Mouse (Mus musculus) testis, postnatal 14 days (tissue): ENCODE measurements at regions not wholly inside any gene's neighbourhood (a gene's known extent, or its start where the extent isn't known, plus 50 kb on each side); places are given as distances from the start of the nearest gene placed in this dataset.
"Not testable (repeated sequence)": the region's sequence is repeated elsewhere in the genome, so short reads cannot be mapped to it uniquely, and the experiment has no call there.

ENCODE experiments used
- DNase-seq: peaks from one replicate; pipeline ENCODE4 v3.0.0; 2021; ENCODE audit warnings: low spot score

GRCm38 (mm10) chr13:75483157-75483915, 223.2 kb upstream of the Ell2 start:
- not testable (repeated sequence) for DNase-seq

DNA sequence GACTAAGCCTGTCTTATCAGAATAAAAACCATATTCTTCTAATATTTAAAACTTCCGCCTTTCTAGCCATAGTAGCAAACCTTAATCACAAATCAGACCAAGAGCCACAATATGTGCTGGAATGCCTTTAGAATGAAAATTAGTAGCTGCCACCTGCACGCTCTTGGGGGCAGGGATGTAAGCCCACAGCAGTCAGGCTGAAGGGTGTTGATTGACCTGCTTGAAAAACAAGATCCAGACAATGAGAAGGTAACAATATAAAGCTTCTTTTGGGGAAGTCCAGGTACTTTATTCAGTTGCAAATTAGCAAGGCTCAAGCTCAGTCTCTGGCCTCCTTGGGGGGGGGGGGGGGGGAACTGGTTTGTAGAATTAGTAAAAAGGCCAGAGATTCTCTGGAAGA, 222.3 kb upstream of the Ell2 start:
- not testable (repeated sequence) for DNase-seq

GRCm38 (mm10) chr13:75501530-75501929, 205.0 kb upstream of the Ell2 start:
- no peak for DNase-seq

- DNase-seq = no peak
Observed at GRCm38 (mm10) chr13:75503394-75503793, 203.2 kb upstream of the Ell2 start.

GRCm38 (mm10) chr13:75514315-75515020, 192.1 kb upstream of the Ell2 start:
- no peak for DNase-seq

- DNase-seq = no peak
Observed at GRCm38 (mm10) chr13:75523293-75524278, 183.0 kb upstream of the Ell2 start.

DNA sequence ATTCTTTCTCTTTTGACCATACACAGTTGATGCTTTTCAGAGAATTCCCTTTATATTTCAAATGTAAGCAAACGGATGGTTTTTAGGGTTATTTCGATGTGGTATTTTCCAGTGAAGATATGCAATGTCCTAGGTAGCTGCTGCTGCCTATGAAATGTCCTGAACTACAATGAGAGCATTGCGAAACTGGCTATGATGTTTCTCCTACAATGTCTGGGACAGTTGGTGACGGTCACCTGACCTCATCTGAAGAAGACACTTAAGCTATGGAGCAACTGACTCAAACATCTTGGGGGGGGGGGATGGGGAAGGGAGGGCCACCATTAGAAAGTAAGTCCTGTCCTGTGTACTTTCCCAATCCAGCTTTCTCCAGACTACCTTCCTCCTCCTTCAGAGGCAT, 182.1 kb upstream of the Ell2 start:
- no peak for DNase-seq

DNA sequence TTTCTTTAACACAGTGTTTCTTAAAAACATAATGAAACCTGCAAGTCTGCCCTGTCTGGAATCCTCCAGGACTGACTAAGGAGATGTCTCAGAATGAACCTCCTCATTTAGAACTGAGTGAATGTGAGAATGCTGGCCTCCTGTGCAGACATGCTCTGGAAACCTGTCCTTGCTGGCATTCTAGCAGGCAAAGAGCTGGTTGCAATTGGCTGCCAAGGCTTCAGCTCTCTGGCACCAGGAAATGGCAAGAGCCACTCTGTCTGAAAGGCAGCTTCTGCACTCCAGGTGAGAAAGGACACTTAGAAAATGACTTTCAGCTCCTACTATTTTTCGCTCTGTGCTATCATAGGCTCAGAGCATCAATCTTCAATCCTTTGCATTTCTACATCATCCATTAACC, 175.0 kb upstream of the Ell2 start:
- DNase-seq = no peak

DNA sequence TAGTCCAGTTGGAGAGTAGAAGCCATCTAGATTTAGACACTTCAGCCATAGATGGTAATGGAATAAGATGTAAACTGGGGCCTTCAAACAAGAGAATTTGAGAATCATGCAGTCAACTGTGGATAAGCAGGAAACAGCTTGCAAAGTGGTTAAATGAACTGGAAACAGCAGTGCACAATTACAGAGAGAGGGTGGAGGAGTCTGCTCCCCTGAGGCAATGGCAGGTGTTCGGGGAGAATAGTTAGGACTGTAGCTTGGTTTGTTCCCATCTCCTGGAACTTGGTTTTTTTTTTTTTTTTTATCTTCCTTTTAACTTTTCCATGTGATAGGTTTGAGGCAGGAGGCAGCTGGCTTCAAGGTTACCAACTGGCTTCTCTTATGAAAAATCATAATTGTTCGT, 165.1 kb upstream of the Ell2 start:
- no peak for DNase-seq

- DNase-seq = peak; percentile 42
Observed at GRCm38 (mm10) chr13:75542253-75542945, 164.2 kb upstream of the Ell2 start.

DNA sequence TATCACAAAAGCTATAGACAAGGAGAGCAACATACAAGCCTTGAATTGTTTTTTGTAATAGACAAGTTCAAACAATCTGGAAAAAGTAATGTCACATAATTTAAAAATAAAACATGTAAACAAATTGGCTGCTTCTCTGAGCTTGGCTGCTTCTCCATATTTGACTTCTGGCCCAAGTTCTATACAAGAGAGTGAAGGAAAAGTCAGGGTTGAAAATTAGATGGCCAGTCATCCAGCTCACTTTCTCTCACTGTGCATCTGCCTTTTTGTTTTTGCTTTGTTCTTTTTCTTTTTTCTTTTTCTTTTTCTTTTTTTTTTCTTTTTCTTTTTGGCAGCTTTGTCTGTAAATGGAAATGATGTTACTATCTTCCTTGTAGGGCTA, 163.6 kb upstream of the Ell2 start:
- no peak for DNase-seq

DNA sequence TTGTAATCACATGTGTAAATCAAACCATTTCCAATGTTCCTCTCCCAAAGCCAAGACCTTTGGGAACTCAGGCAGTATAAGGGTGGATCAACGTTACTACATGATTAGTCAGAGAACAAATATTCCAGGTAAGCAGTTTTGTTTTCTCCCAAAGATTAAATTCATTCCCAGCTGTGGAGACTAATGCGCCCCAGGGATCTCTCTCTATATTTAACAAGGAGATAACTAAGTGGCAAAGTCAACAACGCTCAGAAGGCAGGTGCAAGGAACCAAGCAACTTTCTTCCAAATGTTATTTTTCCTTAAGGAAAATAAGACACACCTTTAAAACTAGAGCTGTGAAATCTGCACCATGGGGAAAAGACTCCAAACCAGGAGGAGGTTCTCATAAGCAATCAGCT, 163.0 kb upstream of the Ell2 start:
- DNase-seq = no peak

DNA sequence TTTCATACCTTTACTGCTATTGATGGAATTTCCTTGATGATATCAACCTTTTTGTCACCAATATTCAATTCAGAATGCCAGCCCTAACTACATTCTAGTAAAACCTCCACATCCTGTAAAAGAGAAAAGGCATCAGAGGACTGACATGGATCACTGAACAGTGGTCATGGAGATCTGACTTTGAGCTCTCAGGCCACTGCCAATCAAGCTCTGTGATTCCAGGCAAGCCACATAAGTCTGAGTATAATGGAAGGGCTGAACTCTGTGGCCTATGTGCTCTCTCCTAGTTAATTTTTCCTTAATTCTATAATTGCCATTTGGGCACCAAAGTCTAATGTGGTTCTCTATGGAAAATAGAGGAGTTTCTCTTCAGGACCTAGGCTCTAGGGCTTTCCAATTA, 161.8 kb upstream of the Ell2 start:
- no peak for DNase-seq

- DNase-seq = no peak
Observed at GRCm38 (mm10) chr13:75547791-75548190, 158.8 kb upstream of the Ell2 start.

- no peak for DNase-seq
Observed at GRCm38 (mm10) chr13:75578971-75579370, 127.6 kb upstream of the Ell2 start.

GRCm38 (mm10) chr13:75590836-75591235, 115.7 kb upstream of the Ell2 start:
- DNase-seq = no peak

DNA sequence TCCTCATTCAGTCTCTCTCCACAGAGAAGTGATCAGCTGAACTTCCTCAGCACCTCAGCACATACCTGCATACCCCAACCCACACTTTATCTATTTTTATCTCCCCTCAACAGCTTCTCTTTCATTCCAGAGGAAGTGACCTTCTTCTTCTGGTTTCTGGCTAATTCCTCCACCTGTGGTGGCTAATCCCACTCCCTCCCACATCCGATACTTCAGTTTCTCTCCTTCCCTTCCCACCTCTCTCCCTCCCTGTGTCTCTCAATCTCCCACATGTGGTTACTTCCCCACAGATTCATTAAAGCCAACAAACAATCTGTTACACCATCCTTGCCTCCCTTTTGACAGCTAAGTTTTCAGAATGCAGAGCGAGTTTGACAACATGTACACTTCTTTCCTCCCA, 109.7 kb upstream of the Ell2 start:
- DNase-seq = no peak

DNA sequence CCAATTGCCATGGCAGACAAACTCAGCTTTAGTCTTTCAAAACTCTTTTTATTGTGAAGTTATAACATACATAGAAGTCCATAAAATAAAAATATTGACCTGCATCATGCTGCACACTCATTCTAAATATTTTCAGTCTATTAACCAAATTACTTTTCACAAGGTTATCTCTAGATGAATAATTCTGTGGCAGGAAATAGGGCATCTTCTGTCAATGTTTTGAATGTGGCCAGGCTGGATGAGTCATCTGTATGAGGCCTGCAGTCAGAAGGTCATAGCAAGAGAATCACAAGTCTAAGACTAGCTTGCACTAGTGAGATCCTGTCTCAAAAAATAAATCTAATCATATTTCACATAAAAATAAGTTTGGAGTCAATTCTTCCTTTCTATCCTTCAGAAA, 108.4 kb upstream of the Ell2 start:
- DNase-seq = no peak

- DNase-seq = no peak
Observed at GRCm38 (mm10) chr13:75598675-75599074, 107.9 kb upstream of the Ell2 start.

DNA sequence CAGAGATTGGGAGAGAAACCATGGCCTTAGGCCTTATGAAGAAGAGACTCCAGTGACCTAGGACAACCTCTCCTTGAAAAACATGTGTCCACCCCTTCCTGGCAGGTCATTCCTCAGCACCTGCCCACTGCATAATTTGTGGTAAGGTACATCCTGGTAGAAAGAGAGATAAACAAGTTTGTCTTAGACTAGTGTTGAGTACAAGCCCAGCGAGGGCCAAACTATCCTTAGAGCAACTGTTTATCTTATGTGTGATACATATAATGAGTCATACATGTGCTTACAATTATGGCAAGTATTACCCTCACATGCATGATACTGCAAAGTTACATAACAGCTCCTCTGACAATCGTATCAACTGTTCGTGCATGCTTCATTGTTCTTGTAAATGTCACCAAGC, 83.3 kb upstream of the Ell2 start:
- no peak for DNase-seq

DNA sequence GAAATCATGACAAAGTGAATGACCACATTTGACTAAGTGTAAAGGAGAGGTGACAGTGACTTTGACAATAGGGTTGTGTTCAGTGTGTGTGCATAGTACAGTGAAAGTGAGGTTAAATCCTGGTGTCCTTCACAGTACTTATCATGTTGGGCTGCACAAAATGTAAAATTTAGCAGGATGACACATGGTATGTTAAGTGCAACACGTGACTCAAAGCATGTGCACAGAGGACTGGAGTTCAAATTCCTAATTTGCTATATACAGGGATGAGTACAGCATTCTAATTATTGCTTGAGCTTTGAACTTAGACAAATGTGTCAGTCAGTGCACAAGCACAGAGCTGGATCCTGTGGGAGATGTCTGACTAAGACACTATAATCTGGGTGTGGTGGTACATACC, 79.2 kb upstream of the Ell2 start:
- no peak for DNase-seq

GRCm38 (mm10) chr13:75631048-75631447, 75.5 kb upstream of the Ell2 start:
- no peak for DNase-seq
